Mouse (Mus musculus): ENCODE data around the gene Gm16442.
"Not testable (repeated sequence)": the region's sequence is repeated elsewhere in the genome, so short reads cannot be mapped to it uniquely, and the experiment has no call there.

The Gm16442 gene

DNA sequence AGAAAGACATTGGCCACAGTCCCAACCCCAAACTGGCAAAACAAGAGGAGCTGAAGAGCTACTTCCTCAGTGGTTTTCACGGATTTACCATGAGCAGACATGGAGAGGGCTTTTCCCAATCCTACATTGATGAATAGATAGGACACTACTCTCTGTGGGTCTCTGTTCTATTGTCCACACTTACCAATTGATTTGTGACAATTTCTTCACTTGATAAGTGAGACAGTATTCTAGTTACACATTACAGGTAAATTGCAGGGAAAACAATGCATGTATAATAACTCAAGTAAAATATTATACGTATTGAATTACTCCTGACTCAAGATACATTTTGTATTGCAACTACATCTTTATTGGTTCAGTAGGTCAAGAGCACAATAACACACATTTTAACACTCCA lies at the start of gene Gm16442:
Gene Gm16442 (minus strand): TSS at position 101 of the 400 bp plus-strand sequence.
- not testable (repeated sequence) for DNase-seq

DNA sequence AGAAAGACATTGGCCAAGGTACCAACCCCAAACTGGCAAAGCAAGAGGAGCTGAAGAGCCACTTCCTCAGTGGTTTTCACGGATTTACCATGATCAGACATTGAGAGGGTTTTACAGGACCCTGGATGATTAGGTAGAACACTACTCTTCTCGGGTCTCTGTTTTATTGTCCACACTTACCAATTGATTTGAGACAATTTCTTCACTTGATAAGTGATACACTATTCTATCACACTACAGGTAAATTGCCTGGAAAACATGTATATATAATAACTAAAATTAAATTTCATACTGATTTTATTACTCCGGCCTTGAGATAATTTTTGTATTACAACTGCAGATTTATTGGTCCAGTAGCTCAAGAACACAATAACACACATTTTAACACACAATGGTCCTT lies 45.9 kb upstream of the Gm16442 start, which contains the start of gene Vmn1r94:
Gene Vmn1r94 (minus strand): TSS at position 101 of the 400 bp plus-strand sequence.
- not testable (repeated sequence) for DNase-seq

- not testable (repeated sequence) for DNase-seq
These were observed 16.6 kb upstream of the Gm16442 start, which contains the start of gene Vmn1r93 for GRCm38 (mm10) chr7:20138988-20139387. Gene Vmn1r93 (minus strand): TSS chr7:20139088.

- DNase-seq: not testable (repeated sequence)
These were observed 23.0 kb downstream of the Gm16442 start, which contains the start of gene Vmn1r91 for GRCm38 (mm10) chr7:20099380-20099779. Gene Vmn1r91 (plus strand): TSS chr7:20099680.

DNA sequence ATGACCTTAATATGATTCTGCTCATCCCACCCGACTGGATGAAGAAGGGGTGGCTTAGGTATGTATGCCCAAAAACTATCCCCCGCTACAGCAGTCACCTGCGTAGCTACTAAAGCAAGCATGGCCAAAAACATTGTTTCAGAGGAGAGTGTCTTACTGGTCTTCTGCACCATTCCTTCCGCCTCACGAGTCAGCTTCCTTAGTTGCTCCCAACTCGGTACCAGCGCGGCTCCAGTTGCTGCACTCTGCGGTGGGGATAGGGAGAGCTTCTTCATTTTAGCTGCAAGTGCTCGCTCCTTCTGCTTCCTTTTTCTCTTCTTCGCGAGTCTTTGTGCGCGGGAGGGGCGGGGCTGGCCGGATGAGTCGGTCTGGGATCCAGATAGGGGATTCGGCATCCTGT lies 44.3 kb downstream of the Gm16442 start:
- DNase-seq: not testable (repeated sequence)
